Mouse (Mus musculus): ENCODE results near the gene Gstt3.
"Not testable (repeated sequence)": the region's sequence is repeated elsewhere in the genome, so short reads cannot be mapped to it uniquely, and the experiment has no call there.

Gstt3 gene

DNA sequence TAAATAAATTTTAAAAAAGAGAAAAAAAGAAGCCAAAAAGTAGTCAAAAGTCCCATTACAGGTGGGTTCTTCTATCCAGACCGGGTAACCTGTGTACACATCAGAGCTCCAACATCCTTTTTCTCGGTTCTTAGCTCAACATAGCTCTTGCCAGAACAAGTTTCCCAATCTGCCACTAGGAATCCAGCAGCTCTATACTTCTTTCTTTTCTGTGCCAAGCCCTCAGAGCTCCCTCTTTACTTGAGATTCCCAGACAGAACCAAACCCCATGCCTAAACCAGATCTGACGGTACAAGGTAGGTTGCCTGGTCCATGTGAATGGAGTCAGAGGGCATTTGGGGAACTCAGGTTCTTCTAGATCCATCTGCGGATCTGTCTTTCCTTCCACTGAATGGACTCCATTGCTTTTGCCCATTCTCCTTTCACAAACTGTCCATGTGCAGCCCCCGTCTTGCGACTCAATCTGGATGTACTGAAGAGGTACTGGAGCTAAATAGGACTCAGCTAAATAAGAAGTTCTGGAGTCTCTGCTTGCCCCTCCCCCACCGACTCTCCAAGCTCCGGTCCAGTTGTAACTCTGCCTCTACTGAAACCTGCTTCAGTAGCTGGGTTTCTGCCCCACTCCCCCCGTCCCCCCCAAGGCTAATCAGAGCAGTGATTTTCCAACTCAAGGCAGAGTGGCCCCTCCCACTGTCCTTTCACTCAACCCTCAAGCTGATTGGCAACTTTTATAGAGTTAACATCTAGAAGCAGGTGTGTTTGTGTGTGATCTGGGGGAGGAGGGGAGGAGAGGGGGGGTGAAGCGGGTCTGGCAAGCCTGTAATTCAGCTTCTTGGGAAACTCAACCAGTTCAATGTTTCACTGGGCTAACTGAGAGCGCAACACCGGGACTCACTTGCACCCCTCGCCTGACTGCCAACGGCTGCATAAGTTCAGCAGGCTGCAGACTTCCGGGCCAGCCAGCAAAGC, 1.7 kb downstream of the Gstt3 start:
- DNase-seq (ENCODE audit: low read depth), result no peak

DNA sequence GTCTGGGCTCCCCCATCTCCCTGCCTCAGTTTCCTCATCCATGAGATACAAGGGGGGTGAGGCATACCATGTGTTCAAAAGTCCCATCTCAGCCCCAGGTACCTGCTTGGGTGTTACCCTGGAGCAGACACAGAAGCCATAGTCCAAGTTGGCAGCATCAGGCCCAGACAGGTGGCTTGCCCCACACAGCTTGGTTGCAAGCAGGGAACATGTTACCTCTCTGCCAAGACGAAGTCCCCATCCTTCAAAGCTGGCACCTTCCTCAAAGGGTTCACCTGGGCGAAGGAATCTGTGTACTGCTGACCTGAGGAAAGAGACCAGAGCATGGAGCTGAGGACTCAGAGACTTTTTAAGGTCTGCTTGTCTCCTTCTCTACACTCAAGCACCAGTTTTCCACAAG, 3.3 kb downstream of the Gstt3 start:
- no peak for DNase-seq (ENCODE audit: low read depth)

DNA sequence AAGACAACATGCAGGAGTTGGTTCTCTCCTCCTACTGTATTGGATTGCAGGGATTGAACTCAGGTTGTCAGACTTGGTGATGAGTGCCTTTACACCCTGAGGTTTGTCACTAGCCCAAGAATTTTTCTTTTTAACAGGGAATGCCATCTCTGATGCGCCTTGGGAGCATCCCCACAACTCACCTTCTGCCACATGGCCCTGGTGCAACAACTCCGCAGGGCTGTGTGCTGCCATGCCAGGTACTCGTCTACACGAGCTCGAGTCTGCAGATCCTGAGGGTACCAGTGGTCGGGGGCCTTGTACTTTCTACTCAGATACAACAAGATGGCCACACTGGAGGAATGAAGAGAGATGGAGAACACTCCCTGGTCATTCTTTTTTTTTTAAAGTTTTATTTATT, 4.7 kb downstream of the Gstt3 start:
- no peak for DNase-seq (ENCODE audit: low read depth)

DNA sequence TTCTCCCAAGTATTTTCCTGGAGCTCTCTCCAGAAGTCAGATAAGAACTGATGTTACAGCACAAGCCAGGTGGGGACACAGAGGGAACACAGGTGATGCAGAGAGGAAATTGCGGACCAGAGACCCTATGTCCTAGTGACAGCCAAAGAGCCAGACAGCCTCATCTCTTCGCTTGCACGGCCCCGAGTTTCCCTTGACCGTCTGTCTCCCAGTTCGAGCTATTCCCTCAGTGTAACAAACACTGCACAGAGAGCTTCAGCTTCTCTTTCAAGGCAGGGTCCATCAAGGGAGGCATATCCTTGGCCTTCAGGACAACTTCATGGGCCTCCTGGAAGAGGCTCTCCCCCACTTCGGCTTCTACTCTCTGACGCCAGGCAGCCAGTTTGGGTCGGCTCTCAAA, 6.6 kb downstream of the Gstt3 start:
- DNase-seq (ENCODE audit: low read depth), result no peak

DNA sequence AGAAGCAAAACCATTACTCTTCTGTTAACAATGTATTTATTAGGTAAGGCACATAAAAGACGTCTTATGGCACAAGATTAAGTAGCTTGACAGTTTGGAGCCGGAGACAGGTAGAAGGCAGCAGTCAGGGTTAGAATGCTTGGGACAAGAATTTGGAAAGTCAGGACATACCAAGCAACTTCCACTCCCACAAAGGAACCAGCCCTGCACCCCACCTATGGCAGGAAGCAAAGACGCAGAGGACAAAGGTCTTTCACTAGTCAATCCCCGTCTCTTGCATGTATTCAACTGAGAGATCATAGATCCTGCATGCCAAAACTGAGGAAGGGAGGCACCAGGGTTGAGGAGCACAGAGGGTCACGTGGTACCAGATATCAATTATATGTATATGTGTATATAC, 7.1 kb downstream of the Gstt3 start:
- DNase-seq (ENCODE audit: low read depth), result no peak

DNA sequence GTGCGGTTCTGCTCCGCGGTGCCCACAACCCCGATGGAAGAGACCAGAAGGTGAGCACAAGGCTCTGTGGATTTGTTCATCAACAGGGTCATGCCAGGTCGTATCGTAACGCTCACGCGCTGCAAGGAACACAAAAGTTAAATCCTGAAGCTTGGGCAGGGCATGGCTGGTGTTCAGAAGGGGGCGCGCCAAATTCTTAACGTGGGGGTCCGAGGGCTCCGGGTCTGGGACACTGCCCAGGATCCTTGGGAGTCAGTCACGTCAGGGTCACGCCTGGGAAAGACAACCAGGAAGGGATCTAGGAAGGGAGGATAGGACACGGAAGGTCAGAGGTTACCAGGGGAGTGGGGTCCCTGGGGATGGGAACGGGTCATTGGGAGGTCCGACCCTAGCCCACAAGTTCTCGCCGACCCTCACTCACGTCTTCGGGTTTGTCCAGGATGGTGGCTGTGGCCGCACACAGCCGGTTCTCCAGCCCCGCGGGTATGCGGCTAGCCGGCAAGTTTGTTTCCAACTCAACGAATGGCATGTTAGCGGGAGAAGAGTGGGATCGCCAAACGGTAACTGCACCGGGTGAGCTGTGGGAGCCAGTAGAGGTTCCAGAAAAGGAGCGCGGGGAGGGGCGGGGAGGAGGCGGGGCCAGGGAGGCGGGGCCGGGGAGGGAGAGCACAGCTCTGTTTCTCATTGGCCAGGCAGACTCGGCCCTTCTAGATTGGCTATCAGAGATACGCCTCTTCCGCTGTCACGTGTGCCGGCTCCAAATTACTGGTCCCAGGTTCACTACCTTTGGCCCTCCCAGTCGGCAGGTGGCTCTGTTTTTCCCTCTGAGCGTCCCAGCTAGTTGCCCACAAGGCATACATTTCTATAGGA, 8.2 kb downstream of the Gstt3 start, which contains the start of gene Ddt:
TSS of gene Ddt (minus strand) at position 620 of the 870 bp plus-strand sequence.
- DNase-seq (ENCODE audit: low read depth), result peak; percentile 85

DNA sequence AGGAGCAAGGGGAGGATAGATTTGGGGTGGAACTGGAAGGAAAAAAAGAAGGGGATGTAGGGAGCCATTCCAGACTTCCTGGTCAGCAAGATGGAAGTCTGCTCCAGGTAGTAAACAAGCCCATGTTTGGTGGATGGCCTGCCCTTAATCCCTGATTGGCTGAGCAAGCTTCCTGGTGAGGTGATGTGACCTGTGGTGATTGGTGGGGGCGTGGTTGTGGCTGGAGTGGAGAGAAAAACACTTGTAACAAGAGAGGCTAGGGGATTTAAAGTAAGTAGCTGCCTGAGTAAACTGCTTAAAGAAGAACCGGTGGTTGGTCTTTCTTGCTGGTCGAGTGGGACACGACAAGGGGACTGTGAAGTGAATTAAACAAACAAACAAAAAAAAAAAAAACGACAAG, 13.5 kb downstream of the Gstt3 start:
- not testable (repeated sequence) for DNase-seq (ENCODE audit: low read depth)

DNA sequence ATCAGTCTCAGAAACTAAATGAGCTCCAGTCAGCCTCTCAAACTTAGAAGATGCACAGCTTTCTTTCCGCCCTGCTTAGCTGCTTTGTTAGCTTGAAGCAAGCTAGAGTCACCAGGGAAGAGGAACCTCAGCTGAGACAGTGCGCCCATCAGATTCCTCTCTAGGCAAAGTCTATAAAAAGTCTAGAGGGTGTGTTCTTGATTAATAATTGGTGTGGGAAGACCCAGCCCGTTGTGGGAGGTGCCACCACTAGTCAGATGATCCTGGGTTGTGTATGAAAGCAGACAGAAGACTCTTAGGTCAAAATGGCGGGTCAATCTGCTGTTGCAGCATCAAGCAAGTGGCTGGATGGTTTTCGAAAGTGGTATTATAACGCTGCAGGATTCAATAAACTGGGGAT, 14.4 kb downstream of the Gstt3 start:
- DNase-seq (ENCODE audit: low read depth), result no peak

DNA sequence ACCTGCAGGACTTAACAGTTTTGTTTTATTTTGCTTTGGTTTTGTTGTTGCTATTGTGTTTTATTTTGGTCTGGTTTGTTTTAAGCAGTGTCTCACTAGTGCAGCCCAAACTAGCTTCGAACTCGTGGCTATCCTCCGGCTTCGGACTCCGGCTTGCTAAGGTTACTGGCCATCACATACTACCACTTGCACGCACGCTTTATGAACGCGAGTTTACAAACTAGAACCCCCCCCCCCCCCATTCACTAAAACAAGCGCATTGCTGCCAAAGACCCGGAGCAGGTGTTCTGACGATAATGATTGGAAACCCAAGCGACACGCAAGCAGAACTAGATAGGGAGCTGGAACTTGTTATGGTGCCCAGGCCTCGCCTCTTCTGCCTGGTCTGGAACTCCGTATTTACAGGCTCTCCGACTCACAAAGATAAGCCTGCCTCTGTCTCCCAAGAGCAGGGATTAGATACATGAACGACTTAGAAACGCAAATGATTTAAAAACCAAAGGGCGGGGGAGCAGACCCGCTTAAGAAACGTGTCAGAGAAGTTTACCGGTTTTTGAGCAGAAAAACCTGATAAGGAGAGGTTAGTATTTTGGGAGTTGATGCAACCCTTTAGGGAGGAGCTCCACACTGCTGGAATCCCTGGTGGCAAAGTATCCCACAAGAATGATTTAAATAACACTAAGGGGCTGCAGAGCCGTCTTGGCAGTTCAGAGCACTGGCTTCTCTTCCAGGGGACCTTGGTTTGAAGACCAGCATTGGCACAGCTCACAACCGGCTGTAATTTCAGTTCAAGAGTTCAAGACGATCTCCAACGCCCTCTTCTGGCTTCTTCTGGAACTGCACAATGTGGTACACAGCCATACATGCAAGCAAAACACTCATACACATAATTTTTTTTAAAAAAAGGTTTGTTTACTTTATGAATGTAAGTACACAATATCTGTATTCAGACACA, 16.4 kb downstream of the Gstt3 start:
- DNase-seq (ENCODE audit: low read depth), result peak; percentile 94

DNA sequence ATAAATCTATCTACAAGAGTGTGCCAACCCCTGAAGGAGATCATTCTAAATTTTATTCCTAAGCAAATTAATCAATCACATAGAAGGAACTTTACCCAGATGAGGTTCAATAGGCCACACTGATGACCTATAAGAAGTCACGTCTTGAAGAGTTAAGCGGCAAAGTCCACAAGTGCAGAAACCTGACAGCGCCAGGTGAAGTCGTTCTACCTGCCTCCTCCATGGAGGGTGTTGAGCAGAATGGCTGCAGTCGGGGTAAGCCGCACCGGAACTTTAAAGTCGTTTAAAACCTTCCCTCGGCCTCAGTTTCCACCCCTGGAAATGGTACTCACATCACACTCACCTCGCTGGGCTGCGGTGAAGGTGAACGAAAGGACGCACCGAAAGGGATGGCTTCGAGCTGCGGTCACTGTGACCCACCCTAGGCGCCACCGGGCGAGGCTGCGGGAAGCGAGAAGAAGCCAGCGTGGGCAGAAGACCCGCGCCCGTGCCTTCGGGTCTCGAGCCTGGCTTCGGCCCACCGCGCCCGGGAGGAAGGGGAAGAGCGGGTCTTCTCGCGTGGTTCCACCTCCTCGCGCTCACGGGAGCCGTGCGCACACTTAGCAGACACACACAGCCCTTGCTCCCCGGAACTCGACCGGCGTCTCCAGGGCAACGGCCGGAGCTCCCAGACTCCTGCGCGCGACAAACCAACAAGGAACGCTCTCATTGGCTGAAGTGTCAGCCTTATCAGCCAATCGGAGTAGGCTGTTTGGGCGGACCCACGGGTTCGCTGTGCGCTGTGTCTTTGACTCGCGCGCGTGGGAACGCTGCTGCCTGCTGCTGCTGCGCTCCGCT, 17.3 kb downstream of the Gstt3 start, which contains the start of gene Cabin1:
TSS of gene Cabin1 (minus strand) at position 660 of the 837 bp plus-strand sequence.
- DNase-seq (ENCODE audit: low read depth), result peak; percentile 98

DNA sequence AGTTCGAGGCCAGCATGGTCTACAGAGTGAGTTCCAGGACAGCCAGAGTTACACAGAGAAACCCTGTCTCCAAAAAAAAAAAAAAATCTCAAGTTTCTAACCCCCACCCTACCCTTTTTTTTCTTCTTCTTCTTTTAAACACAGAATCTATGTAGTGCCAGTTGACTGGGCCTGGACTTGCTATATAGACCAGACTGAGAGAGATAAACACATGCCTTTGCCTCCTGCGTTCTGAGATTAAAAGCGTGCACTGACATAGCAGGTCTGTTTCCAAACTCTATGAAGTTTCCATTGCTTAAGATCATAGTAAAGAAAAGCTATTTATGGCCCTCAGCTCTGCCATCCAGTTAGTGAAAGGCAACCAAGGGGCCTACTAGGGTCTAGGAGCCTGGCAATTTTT, 18.8 kb downstream of the Gstt3 start:
- peak; percentile 51 for DNase-seq (ENCODE audit: low read depth)

DNA sequence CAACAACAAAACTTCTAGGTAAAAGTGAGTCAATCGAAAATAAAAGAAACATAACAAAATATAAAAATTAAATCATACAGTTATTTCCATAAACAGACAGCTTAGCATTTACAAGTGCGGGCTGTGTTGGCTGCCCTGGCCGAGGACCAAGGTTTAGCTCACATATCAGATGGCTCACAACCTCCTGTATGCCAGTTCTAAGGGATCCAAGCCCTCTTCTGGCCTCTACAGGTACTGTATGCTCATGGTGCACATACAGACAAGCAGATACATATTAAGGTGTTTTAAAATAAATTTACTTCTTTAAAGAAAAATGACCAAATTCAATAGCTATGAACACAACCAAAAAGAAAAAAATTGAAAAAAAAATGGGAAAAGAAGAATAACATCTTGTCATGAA, 20.9 kb downstream of the Gstt3 start:
- no peak for DNase-seq (ENCODE audit: low read depth)

DNA sequence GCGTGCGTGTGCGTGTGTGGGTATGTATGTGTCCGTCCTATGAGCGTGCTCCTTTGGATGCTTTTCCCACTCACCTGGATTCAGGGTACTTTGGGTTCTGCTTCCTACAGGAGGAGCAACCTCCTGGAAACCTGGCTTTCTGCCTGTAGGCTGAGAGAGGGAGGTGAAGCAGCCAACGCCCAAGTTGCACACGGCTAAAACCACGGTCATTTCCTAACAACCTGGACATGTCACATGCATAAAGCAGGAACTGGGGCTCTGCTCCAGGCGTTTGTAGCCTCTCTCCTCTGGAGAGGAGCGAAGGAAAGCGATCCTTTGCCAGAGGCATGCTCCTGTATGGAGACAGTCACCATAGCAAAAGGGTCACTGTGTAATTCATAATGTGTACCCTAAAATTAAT, 24.5 kb downstream of the Gstt3 start:
- DNase-seq (ENCODE audit: low read depth), result no peak

DNA sequence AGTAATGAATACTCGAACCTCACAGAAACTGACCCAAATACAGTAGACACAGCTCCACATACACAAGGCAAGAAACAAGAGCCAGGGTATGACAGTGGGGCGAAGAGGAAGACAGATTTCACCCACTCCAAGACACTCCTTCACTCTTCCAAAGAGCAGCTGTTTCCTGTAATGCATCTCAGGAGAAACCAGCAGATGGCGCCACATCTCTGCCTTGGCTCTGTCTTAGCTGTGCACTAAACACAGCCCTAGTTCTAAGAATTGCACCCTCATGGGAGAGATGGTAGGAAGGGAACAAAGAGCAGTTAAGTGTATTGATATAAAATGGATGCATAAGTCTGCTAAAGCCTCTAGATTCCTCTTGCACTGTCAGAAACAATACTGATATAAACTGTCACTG, 37.2 kb downstream of the Gstt3 start:
- DNase-seq (ENCODE audit: low read depth), result peak; percentile 70

DNA sequence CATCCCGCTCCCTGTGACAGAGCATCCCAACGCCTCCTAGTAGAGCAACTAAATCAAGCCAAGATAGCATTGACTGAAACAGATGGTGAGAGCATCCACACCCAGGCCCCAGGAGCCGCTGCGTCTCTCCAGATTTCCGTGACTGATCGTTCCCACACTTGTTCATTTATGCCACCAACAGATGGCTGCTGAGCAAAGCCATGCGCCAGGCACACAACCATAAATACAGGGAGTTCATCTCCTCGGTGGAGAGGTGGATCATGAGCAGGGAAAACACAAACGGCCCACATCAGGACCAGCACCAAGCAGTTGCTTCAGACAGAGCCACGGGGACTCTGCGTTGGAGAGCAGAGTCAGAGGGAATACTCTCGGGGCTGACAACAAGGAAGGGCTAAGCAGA, 37.8 kb downstream of the Gstt3 start:
- DNase-seq (ENCODE audit: low read depth), result no peak

DNA sequence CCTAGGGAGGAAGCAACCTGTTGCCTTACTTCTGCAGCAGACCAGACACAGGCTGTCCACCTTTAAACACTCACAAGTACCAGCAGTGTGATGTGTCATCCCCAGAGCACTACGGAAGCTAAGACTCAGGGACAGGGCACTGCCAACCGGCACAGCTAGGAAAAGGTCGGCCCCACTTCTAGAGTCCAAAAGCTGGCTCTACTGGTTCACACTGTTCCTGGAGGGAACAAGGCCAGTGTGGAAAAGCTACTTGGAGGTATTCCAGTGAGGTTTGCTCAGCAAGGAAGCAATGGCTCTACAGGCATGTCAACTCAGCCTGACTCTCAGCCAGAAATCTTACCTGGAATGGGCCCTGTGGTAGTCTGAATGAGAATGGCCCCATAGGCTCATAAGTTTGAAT, 40.3 kb downstream of the Gstt3 start:
- no peak for DNase-seq (ENCODE audit: low read depth)

DNA sequence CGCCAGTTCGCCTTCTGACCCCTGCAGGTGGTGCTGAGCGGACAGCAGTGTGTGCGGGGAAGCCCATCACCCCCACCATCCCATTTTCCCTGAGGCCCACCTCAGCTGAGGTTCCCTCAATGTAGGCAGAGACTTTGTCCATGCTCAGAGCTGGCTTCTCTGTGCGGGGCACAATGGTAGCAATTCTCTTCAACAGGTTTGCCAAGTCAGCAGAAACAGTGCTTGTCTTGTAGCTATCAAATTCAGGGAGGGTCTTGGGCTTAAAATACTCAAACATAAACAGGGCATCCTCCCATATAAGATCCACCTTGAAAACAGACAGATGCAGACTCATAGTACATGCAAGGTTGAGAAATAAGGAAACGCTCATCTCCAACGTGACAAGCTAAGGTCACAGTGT, 55.8 kb downstream of the Gstt3 start:
- DNase-seq (ENCODE audit: low read depth), result no peak
